Mouse (Mus musculus) heart, postnatal 0 days (tissue): ENCODE results near the gene Eef2. TPM values are rescaled to one million over a fixed set of nuclear protein-coding genes. Genes with fewer than 3 reads are reported as not detected.

Source experiments
- ATAC-seq: fragments of 200-750 bp; cut with Nextera tagmentation; 2 replicates; pipeline ENCODE4 v1.8.0; 2017; ENCODE audit warnings: low read depth, moderate number of reproducible peaks, moderate library complexity; ENCODE audit not compliant: insufficient read depth
- DNase-seq: peaks from one replicate; pipeline ENCODE4 v3.0.0-alpha.2; 2016; ENCODE audit warnings: low spot score
- H3K27ac ChIP-seq: fragments of 300-500 bp; sonication (generic); 2 replicates; pipeline ENCODE4 v1.5.1; 2014; ENCODE audit warnings: low read depth, mild to moderate bottlenecking
- H3K27me3 ChIP-seq: fragments of 300-500 bp; sonication (generic); 2 replicates; pipeline ENCODE4 v1.6.1; 2014; ENCODE audit warnings: low read length, mixed read lengths; ENCODE audit not compliant: control insufficient read depth, insufficient read depth
- H3K36me3 ChIP-seq: fragments of 300-500 bp; sonication (generic); replicated peaks from 2 replicates; pipeline ENCODE4 v1.6.1; 2014; ENCODE audit warnings: low read length, mixed read lengths; ENCODE audit not compliant: control insufficient read depth, insufficient read depth
- H3K4me1 ChIP-seq: fragments of 300-500 bp; sonication (generic); 2 replicates; pipeline ENCODE4 v1.6.1; 2014; ENCODE audit warnings: antibody characterized with exemption; ENCODE audit not compliant: control insufficient read depth, insufficient read depth
- H3K4me2 ChIP-seq: fragments of 300-500 bp; sonication (generic); 2 replicates; pipeline ENCODE4 v1.6.1; 2014; ENCODE audit warnings: low read depth, mild to moderate bottlenecking, low read length, moderate library complexity
- H3K4me3 ChIP-seq: fragments of 300-500 bp; sonication (generic); 2 replicates; pipeline ENCODE4 v1.5.1; 2014; ENCODE audit warnings: low read depth, low read length
- H3K9ac ChIP-seq: fragments of 300-500 bp; sonication (generic); replicated peaks from 2 replicates; pipeline ENCODE4 v1.6.1; 2014; ENCODE audit warnings: low read depth, low read length, mixed read lengths
- H3K9me3 ChIP-seq: fragments of 300-500 bp; sonication (generic); replicated peaks from 2 replicates; pipeline ENCODE4 v1.6.1; 2016; ENCODE audit warnings: low read length; ENCODE audit not compliant: control insufficient read depth
- CTCF ChIP-seq: IDR thresholded peaks from 2 replicates; pipeline ENCODE4 v1.5.1; 2016; ENCODE audit warnings: antibody characterized with exemption, control low read depth, low read depth
- EP300 ChIP-seq: IDR thresholded peaks from 2 replicates; pipeline ENCODE4 v1.6.1; 2016; ENCODE audit warnings: antibody characterized with exemption, low read depth
- WGBS: fragments of 180-500 bp; shearing (Covaris S2); extraction: QIAGEN DNeasy Blood & Tissue Kit; methylation state at CpG from one replicate; pipeline ENCODE4 v1.1.7; 2014; 5-methylcytosine and 5-hydroxymethylcytosine counted together
- polyA plus RNA-seq: library from polyadenylated mRNA; unstranded; fragments of >200 nt; fragmentation: Nextera tagmentation; extraction: Ambion mirVana; gene quantifications from 2 replicates; pipeline ENCODE4 v1.2.1, GENCODE M21; 2015
- total RNA-seq: library from RNA; depleted of rRNA; stranded (reverse); fragments of >200 nt; gene quantifications from 2 replicates; pipeline ENCODE4 v1.2.3, GENCODE M21; 2014; ENCODE audit warnings: low replicate concordance

The Eef2 gene
- total and polyA plus RNA-seq, 2 experiments from 2014 or later = 370 to 1,828 TPM

GRCm38 (mm10) chr10:81183805-81184204 lies 7.4 kb downstream of the Eef2 start, which contains the start of gene 4930442H23Rik:
4930442H23Rik (minus strand) TSS chr10:81183849.
- Histone ChIP-seq H3K27ac (peak within 1 kb of the TSS; percentile 90), H3K4me2 (peak within 1 kb of the TSS; percentile 58), H3K9me3 (no peaks in the 10 kb centered on the region), H3K4me1 (peaks cover 14% of the 10 kb centered on the region), H3K27me3 (no peaks in the 10 kb centered on the region), H3K4me3 (peak within 1 kb of the TSS; percentile 62), H3K9ac (peak within 1 kb of the TSS; percentile 63), H3K36me3 (peaks cover 57% of the 10 kb centered on the region)
- ATAC-seq (no peak), DNase-seq (no peak)
- 71% methylated on average over 5 of the region's 5 CpGs for WGBS
- no peak for TF ChIP-seq CTCF
- no peak for TF ChIP-seq EP300

GRCm38 (mm10) chr10:81184765-81185164 lies 8.3 kb downstream of the Eef2 start:
- Histone ChIP-seq H3K4me2 (no peak overlapping the region), H3K27me3 (no peaks in the 10 kb centered on the region), H3K9me3 (no peaks in the 10 kb centered on the region), H3K36me3 (peaks cover 49% of the 10 kb centered on the region), H3K4me3 (no peak overlapping the region), H3K9ac (no peak overlapping the region), H3K4me1 (peaks cover 14% of the 10 kb centered on the region), H3K27ac (peak overlapping the region; percentile 90)
- TF ChIP-seq CTCF = no peak
- peak; percentile 27; the same call in 1 of the 2 replicates for TF ChIP-seq EP300
- ATAC-seq = no peak
- WGBS = 9% methylated on average over 4 of the region's 4 CpGs
- DNase-seq = peak; percentile 41

- Histone ChIP-seq H3K4me3 (no peak overlapping the region), H3K4me2 (no peak overlapping the region), H3K27me3 (no peaks in the 10 kb centered on the region), H3K9ac (no peak overlapping the region), H3K36me3 (peaks cover 25% of the 10 kb centered on the region), H3K9me3 (no peaks in the 10 kb centered on the region), H3K4me1 (peaks cover 21% of the 10 kb centered on the region), H3K27ac (no peak overlapping the region)
- 92% methylated on average over 9 of the region's 9 CpGs for WGBS
- TF ChIP-seq CTCF (no peak), EP300 (no peak)
- ATAC-seq (no peak), DNase-seq (no peak)
These were observed 10.7 kb downstream of the Eef2 start for GRCm38 (mm10) chr10:81187161-81187560.

GRCm38 (mm10) chr10:81189821-81190220 lies 13.4 kb downstream of the Eef2 start:
- DNase-seq (no peak), ATAC-seq (no peak)
- H3K4me1 ChIP-seq = peaks cover 20% of the 10 kb centered on the region; the same call in 1 of the 2 replicates
- H3K9me3 ChIP-seq = no peaks in the 10 kb centered on the region
- H3K4me2 ChIP-seq = no peak overlapping the region
- H3K27me3 ChIP-seq = no peaks in the 10 kb centered on the region
- H3K27ac ChIP-seq = no peak overlapping the region
- H3K4me3 ChIP-seq = no peak overlapping the region
- WGBS = 85% methylated on average over 26 of the region's 26 CpGs
- TF ChIP-seq CTCF (no peak), EP300 (no peak)
- H3K9ac ChIP-seq = no peak overlapping the region
- peaks cover 23% of the 10 kb centered on the region; the same call in 1 of the 2 replicates for H3K36me3 ChIP-seq

- no peak for DNase-seq
- Histone ChIP-seq H3K36me3 (peaks cover 23% of the 10 kb centered on the region; the same call in 1 of the 2 replicates), H3K9ac (no peak overlapping the region), H3K27me3 (no peaks in the 10 kb centered on the region), H3K4me2 (no peak overlapping the region), H3K4me1 (peaks cover 15% of the 10 kb centered on the region; the same call in 1 of the 2 replicates), H3K27ac (peak overlapping the region; percentile 98), H3K4me3 (no peak overlapping the region), H3K9me3 (no peaks in the 10 kb centered on the region)
- no peak for ATAC-seq
- WGBS = 65% methylated on average over 31 of the region's 31 CpGs
- TF ChIP-seq CTCF (peak; percentile 51), EP300 (no peak)
These were observed 13.9 kb downstream of the Eef2 start for GRCm38 (mm10) chr10:81190236-81190911.
